Mouse (Mus musculus) heart, postnatal 10 days (tissue): ENCODE measurements around the gene Stab1. TPM values are rescaled to one million over a fixed set of nuclear protein-coding genes. Genes with fewer than 3 reads are reported as not detected.

Experiments used
- DNase-seq, 2 experiments: peaks; one replicate each; pipeline ENCODE4 v3.0.0; 2021
- intact Hi-C: fragments of 180-260 bp; cut with DNase I; formaldehyde crosslinking; loops from one replicate; pipeline ENCODE4 v1.15.1; 2025
- total RNA-seq, 2 experiments: library from RNA; stranded (reverse); gene quantifications; 2 replicates each; pipeline ENCODE4 v1.2.3; 2021

The Stab1 gene
- total RNA-seq, 2 experiments from 2014 or later = 77.3 to 78.9 TPM

- DNase-seq = peak in 1 of 2 experiments; percentile 63
- intact Hi-C loops = loop anchor here (2.0 to 10.0 kb wide), 2 partner anchors 67 to 171 kb away; partner anchors contain the start of gene Smim4
Observed at GRCm38 (mm10) chr14:31195968-31196367, 27.5 kb upstream of the Stab1 start.

- intact Hi-C loops = loop anchor here (2.0 to 10.0 kb wide), 2 partner anchors 67 to 171 kb away; partner anchors contain the start of gene Smim4
Observed at GRCm38 (mm10) chr14:31195521-31195920, 27.1 kb upstream of the Stab1 start.

GRCm38 (mm10) chr14:31194891-31195513 lies 26.6 kb upstream of the Stab1 start:
- intact Hi-C loops = loop anchor here (2.0 to 10.0 kb wide), 2 partner anchors 66 to 170 kb away; partner anchors contain the start of gene Smim4
- peak; percentile 92 to 93 for DNase-seq

More at GRCm38 (mm10) chr14:31195521-31195920, 27.1 kb upstream of the Stab1 start:
- no peak for DNase-seq

- DNase-seq = no peak
- intact Hi-C loops = loop anchor here (2.0 to 10.0 kb wide), 2 partner anchors 66 to 170 kb away; partner anchors contain the start of gene Smim4
Observed at GRCm38 (mm10) chr14:31194441-31194840, 26.0 kb upstream of the Stab1 start.

GRCm38 (mm10) chr14:31193791-31194190 lies 25.4 kb upstream of the Stab1 start:
- intact Hi-C loops = loop anchor here (2.0 to 10.0 kb wide), 2 partner anchors 65 to 169 kb away; partner anchors contain the start of gene Smim4

GRCm38 (mm10) chr14:31191936-31192335 lies 23.5 kb upstream of the Stab1 start:
- intact Hi-C loops = loop anchor here (10.0 kb wide), 1 partner anchor 167 kb away; no protein-coding TSS in a partner anchor
- DNase-seq = peak in 1 of 2 experiments; percentile 49

More at GRCm38 (mm10) chr14:31193791-31194190, 25.4 kb upstream of the Stab1 start:
- DNase-seq = peak in 1 of 2 experiments; percentile 32

GRCm38 (mm10) chr14:31189348-31189747 lies 20.9 kb upstream of the Stab1 start:
- no peak for DNase-seq
- intact Hi-C loops = no loop called here

- DNase-seq = no peak
- intact Hi-C loops = no loop called here
Observed at GRCm38 (mm10) chr14:31188771-31189181, 20.3 kb upstream of the Stab1 start.

GRCm38 (mm10) chr14:31186656-31187055 lies 18.2 kb upstream of the Stab1 start:
- DNase-seq = peak; percentile 72 to 78
- intact Hi-C loops = no loop called here

GRCm38 (mm10) chr14:31184195-31184594 lies 15.8 kb upstream of the Stab1 start:
- no peak for DNase-seq
- intact Hi-C loops = no loop called here

GRCm38 (mm10) chr14:31183541-31183940 lies 15.1 kb upstream of the Stab1 start:
- no peak for DNase-seq
- intact Hi-C loops = no loop called here

- intact Hi-C loops = no loop called here
- no peak for DNase-seq
Observed at GRCm38 (mm10) chr14:31182786-31183290, 14.4 kb upstream of the Stab1 start.

GRCm38 (mm10) chr14:31181512-31181911 lies 13.1 kb upstream of the Stab1 start:
- DNase-seq = no peak
- intact Hi-C loops = no loop called here

- peak in 1 of 2 experiments; percentile 51 for DNase-seq
- intact Hi-C loops = no loop called here
Observed at GRCm38 (mm10) chr14:31179677-31180365, 11.4 kb upstream of the Stab1 start.

GRCm38 (mm10) chr14:31177715-31178114 lies 9.3 kb upstream of the Stab1 start:
- DNase-seq = no peak

GRCm38 (mm10) chr14:31177287-31177686 lies 8.8 kb upstream of the Stab1 start:
- intact Hi-C loops = no loop called here
- DNase-seq = no peak

More at GRCm38 (mm10) chr14:31177715-31178114, 9.3 kb upstream of the Stab1 start:
- intact Hi-C loops = no loop called here

- no peak for DNase-seq
- intact Hi-C loops = no loop called here
Observed at GRCm38 (mm10) chr14:31173537-31173936, 5.1 kb upstream of the Stab1 start.

- intact Hi-C loops = no loop called here
- DNase-seq = no peak
Observed at GRCm38 (mm10) chr14:31172781-31173455, 4.5 kb upstream of the Stab1 start.

GRCm38 (mm10) chr14:31171821-31172220 lies 3.4 kb upstream of the Stab1 start:
- intact Hi-C loops = no loop called here
- no peak for DNase-seq

GRCm38 (mm10) chr14:31171386-31171785 lies 2.9 kb upstream of the Stab1 start:
- no peak for DNase-seq
- intact Hi-C loops = no loop called here

- no peak for DNase-seq
Observed at GRCm38 (mm10) chr14:31170963-31171362, 2.5 kb upstream of the Stab1 start.

More at GRCm38 (mm10) chr14:31170963-31171362, 2.5 kb upstream of the Stab1 start:
- intact Hi-C loops = no loop called here
